In genomic region chr17:88553001-88553449, GRCm38 (mm10) we compare ENCODE assay signal across 9 mouse cellular contexts. TPM values are rescaled to one million over a fixed set of nuclear protein-coding genes. Genes with fewer than 3 reads are reported as not detected.
DNase-seq lines count a peak whose midpoint lies in the region; ATAC-seq lines count a peak whose summit lies in the region.
"Had no signal": no experiment of that assay in that cellular context is flagged by ENCODE, and none has a peak within 500 bp of the region (broad histone marks: within the 10 kb centered on the region; RNA-seq: fewer than 3 reads in every experiment).

No protein-coding gene starts in this region.

- no peaks in the 10 kb centered on the region for H3K27me3 ChIP-seq in heart, embryonic 11.5 days (ENCODE audit: control insufficient read depth, insufficient read depth, low read length)
- H3K27me3 ChIP-seq in lung, embryonic 16.5 days (ENCODE audit: control insufficient read depth, insufficient read depth, low read depth, low read length), result no peaks in the 10 kb centered on the region
- no peaks in the 10 kb centered on the region for H3K27me3 ChIP-seq in intestine, embryonic 14.5 days (replicated peaks; ENCODE audit: control insufficient read depth, insufficient read depth, low read length)
- H3K27me3 ChIP-seq: heart, embryonic 13.5 days had no signal

- no peak overlapping the region for H3K9ac ChIP-seq in heart, embryonic 11.5 days (ENCODE audit: low read depth, low read length)
- H3K9ac ChIP-seq in lung, embryonic 16.5 days (ENCODE audit: low read length), result no peak overlapping the region
- no peak overlapping the region for H3K9ac ChIP-seq in intestine, embryonic 14.5 days (ENCODE audit: low read length)
- H3K9ac ChIP-seq: heart, embryonic 13.5 days had no signal

- H3K9me3 ChIP-seq in heart, embryonic 11.5 days (replicated peaks; ENCODE audit: control insufficient read depth, low read length), result no peaks in the 10 kb centered on the region
- H3K9me3 ChIP-seq in lung, embryonic 16.5 days (ENCODE audit: control insufficient read depth, low read length), result no peaks in the 10 kb centered on the region
- no peaks in the 10 kb centered on the region for H3K9me3 ChIP-seq in intestine, embryonic 14.5 days (ENCODE audit: control insufficient read depth, low read length)
- H3K9me3 ChIP-seq: heart, embryonic 13.5 days had no signal

- intact Hi-C loops in heart, postnatal 36 days (cut with DNase I), result no loop called here

- no peak overlapping the region for H3K27ac ChIP-seq in heart, embryonic 11.5 days (ENCODE audit: low read depth, low read length)
- H3K27ac ChIP-seq in lung, embryonic 16.5 days (ENCODE audit: low read length), result no peak overlapping the region
- peak overlapping the region; percentile 1; the same call in 1 of the 2 replicates for H3K27ac ChIP-seq in intestine, embryonic 14.5 days (ENCODE audit: low read depth)
- H3K27ac ChIP-seq: heart, embryonic 13.5 days had no signal

- H3K4me1 ChIP-seq in heart, embryonic 11.5 days (ENCODE audit: control insufficient read depth, insufficient read depth, low read length), result peaks cover 6% of the 10 kb centered on the region
- no peaks in the 10 kb centered on the region; the same call in 1 of the 2 replicates for H3K4me1 ChIP-seq in lung, embryonic 16.5 days (replicated peaks; ENCODE audit: control insufficient read depth, insufficient read depth, low read length)
- H3K4me1 ChIP-seq in intestine, embryonic 14.5 days (replicated peaks; ENCODE audit: control insufficient read depth, insufficient read depth, low read length), result peaks cover 14% of the 10 kb centered on the region

- 0 out of 2 replicates have a peak, but pooled peaks cover 3% of the 10 kb centered on the region for H3K36me3 ChIP-seq in heart, embryonic 11.5 days (ENCODE audit: control insufficient read depth, insufficient read depth, low read length)
- H3K36me3 ChIP-seq in lung, embryonic 16.5 days (ENCODE audit: control insufficient read depth, insufficient read depth, low read length), result peaks cover 2% of the 10 kb centered on the region
- peaks cover 53% of the 10 kb centered on the region for H3K36me3 ChIP-seq in intestine, embryonic 14.5 days (ENCODE audit: control insufficient read depth, insufficient read depth, low read length)

- ATAC-seq in heart, embryonic 11.5 days (replicated peaks; ENCODE audit: insufficient number of reproducible peaks, low FRiP score, low TSS enrichment), result 0 out of 2 replicates have a peak, but pooled peaks have one; percentile 24
- ATAC-seq in lung, embryonic 16.5 days (ENCODE audit: low read depth), result peak; percentile 53
- 0 out of 2 replicates have a peak, but pooled peaks have one; percentile 41 for ATAC-seq in intestine, embryonic 14.5 days (replicated peaks; ENCODE audit: low FRiP score, low TSS enrichment, low read depth)

- no peak overlapping the region for H3K4me2 ChIP-seq in heart, embryonic 11.5 days
- no peak overlapping the region for H3K4me2 ChIP-seq in lung, embryonic 16.5 days (ENCODE audit: low read depth, low read length)
- H3K4me2 ChIP-seq in intestine, embryonic 14.5 days (ENCODE audit: low read length), result no peak overlapping the region
- H3K4me2 ChIP-seq: heart, embryonic 13.5 days had no signal

- no peak overlapping the region for H3K4me3 ChIP-seq in heart, embryonic 11.5 days (ENCODE audit: low read depth, low read length)
- H3K4me3 ChIP-seq in lung, embryonic 16.5 days (ENCODE audit: low read length), result no peak overlapping the region
- no peak overlapping the region for H3K4me3 ChIP-seq in intestine, embryonic 14.5 days (ENCODE audit: low read depth, low read length)
- H3K4me3 ChIP-seq: heart, embryonic 13.5 days had no signal

- no peak for DNase-seq in heart, postnatal 36 days
- DNase-seq in lung, postnatal 36 days, result no peak
- no peak for DNase-seq in intestine, embryonic 14.5 days (ENCODE audit: low spot score)
- DNase-seq in thymus, adult 18-20 months, result peak; percentile 43 to 70
- no peak for DNase-seq in ovary, postnatal 10 days (ENCODE audit: low spot score)
- no peak for DNase-seq in spleen, postnatal 36 days (ENCODE audit: low spot score in 2 of 2)

- 41% methylated on average over 8 of the region's 8 CpGs for WGBS in heart, embryonic 11.5 days (ENCODE audit: insufficient replicate concordance)
- 39% methylated on average over 8 of the region's 8 CpGs for WGBS in lung, embryonic 16.5 days
- WGBS in intestine, embryonic 14.5 days, result 34% methylated on average over 8 of the region's 8 CpGs

RNA-seq across cellular contexts. Expression of gene Ppp1r21, which starts 23.1 kb away (rescaled TPM):
- polyA plus RNA-seq in heart, embryonic 11.5 days (2014; fragmentation: Nextera tagmentation; extraction: Ambion mirVana), result 15.9 and 16.8 TPM in 2 replicates
- total RNA-seq in heart, postnatal 36 days (2021), result 10 to 100 TPM in 1 of 2 experiments, 1 to 10 TPM in 1; 9.6 to 13.4 TPM
- 23.1 and 24.7 TPM in 2 replicates for polyA plus RNA-seq in lung, embryonic 16.5 days (2015; fragmentation: Nextera tagmentation; extraction: Ambion mirVana)
- 29.5 and 30.1 TPM in 2 replicates for polyA plus RNA-seq in intestine, embryonic 14.5 days (2014; fragmentation: Nextera tagmentation; extraction: Ambion mirVana)

RNA-seq across cellular contexts. Expression of gene Ston1, which starts 44.5 kb away (rescaled TPM):
- 6.9 and 11.1 TPM in 2 replicates for polyA plus RNA-seq in heart, embryonic 11.5 days (2014; fragmentation: Nextera tagmentation; extraction: Ambion mirVana)
- total RNA-seq in heart, postnatal 36 days (2021), result 10 to 100 TPM; 17.4 to 20.3 TPM
- 7.0 and 8.0 TPM in 2 replicates for polyA plus RNA-seq in lung, embryonic 16.5 days (2015; fragmentation: Nextera tagmentation; extraction: Ambion mirVana)
- 9.9 and 10.7 TPM in 2 replicates for polyA plus RNA-seq in intestine, embryonic 14.5 days (2014; fragmentation: Nextera tagmentation; extraction: Ambion mirVana)

Comparison
In these comparisons a context has a peak if more than half of its experiments do, and no peak if none do; other contexts are left out.
1. DNase-seq: peak in thymus, adult 18-20 months (2 of 2); none in heart, postnatal 36 days (0 of 2), lung, postnatal 36 days (single experiment), intestine, embryonic 14.5 days (single experiment), ovary, postnatal 10 days (single experiment) and spleen, postnatal 36 days (0 of 2).
2. Peak in every context shown above with its lines, with median percentiles within 50 percentile points of each other: ATAC-seq.